Mouse (Mus musculus): Measurements from ENCODE around the gene Megf11. TPM values are rescaled to one million over a fixed set of nuclear protein-coding genes. Genes with fewer than 3 reads are reported as not detected.

Megf11 gene
- total RNA-seq (2021): 10 to 100 TPM; 14.1 to 18.5 TPM
- long read RNA-seq, experiment 1, partial matches to known transcripts: 3 of 10 reads
- long read RNA-seq, experiment 1, other reads (novel, unspliced or antisense): 6 of 10 reads
- long read RNA-seq, experiment 2, partial matches to known transcripts: 5 of 17 reads
- long read RNA-seq, experiment 2, other reads (novel, unspliced or antisense): 12 of 17 reads

DNA sequence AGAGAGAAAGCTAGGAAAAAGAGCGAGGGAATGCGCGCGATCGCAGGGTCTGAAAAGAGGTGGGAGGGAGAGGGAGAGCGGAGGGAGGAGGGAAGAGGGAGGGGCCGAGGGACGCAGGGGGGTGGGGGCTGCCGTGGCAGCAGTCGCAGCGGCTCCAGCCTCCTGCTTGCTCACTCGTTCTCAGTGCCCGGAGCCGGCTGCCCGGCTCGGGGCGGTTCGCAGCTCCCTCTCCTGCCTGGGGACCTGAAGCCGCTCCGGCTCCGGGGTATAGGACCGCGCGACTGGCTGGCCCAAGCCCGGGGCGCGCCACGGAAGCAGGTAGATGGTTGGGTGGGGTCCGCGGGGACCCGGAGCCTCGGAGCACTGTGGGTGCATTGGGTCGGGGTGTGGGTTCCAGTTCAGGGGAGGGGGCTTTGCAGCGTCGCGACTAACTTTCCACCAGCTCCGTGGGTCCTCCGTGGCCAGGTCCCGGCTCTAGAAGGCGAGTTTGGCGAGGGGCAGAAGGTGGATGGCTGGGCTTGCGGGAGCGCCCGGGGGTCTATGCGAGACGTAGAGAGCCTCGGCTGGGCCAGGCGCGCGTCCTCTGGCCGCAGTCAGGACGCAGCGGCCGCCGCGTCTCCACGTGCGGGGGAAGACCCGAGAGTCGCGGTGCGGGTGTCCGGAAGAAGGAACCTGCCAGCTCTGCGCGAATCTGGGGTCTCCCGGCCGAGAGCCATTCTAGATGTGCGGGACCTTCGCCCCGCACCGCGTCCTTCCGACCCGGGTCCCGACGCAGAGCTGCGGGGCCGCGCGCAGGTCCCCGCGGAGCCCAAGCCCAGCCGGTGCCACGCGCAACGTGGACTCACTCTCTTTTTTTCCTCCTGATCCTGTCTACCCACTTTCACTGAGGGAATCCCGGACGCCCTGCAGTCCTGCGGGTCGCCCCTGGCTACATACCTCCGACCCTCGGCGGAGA is at the start of gene Megf11:
Gene Megf11, plus strand, starts transcription at position 116 of the 955 bp plus-strand sequence.
- Histone ChIP-seq H3K27ac (peak within 1 kb of the TSS; percentile 68; the same call in 1 of the 2 replicates), H3K4me3 (peak within 1 kb of the TSS; percentile 68)
- peak in 1 of 2 experiments; percentile 33 for DNase-seq (ENCODE audit: low spot score in 2 of 2)
- no peak for TF ChIP-seq CTCF (conservative IDR thresholded peaks at IDR 0.05)

DNA sequence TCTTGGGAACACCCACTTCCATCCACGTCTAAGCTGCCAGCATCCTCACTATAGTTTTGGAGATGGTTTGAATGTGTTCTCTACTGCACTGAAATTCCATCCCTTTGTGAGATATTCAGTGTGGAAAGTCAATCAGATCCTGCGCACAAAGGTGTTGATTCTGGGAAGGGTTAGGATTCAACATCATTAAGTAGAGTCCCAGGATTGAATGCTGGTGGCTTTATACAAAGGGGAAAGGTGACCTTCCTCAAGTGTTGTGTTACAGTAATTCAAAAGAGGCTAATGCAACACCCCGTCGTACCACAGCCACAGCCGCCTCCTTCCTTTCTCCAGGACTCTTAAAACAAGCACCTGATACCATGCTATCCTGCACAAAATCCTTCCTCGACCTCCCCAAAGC is 49.6 kb upstream of the Megf11 start:
- no peak for DNase-seq (ENCODE audit: low spot score in 2 of 2)
- no peak overlapping the region for H3K4me3 ChIP-seq
- TF ChIP-seq CTCF (conservative IDR thresholded peaks at IDR 0.05): no peak
- H3K27ac ChIP-seq: no peak overlapping the region

DNA sequence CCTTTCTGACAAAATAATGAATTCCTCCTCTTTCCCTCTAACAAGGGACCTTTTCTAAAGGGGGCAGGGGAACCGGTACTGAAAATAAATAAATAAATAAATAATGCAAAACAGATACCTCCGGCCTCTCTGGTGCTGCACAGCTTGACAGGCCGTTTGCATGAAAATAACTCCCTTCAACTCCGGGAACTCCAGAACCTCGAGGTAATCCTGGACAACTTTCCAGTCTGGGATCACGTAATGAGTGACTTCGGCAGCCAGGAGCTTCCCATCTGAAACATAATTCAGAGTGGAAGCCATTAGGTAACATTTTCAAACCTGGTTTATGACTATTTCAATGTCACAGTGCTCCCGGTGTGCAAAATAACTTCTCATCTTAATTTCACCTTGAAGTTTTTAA is 46.1 kb upstream of the Megf11 start:
- DNase-seq (ENCODE audit: low spot score in 2 of 2): no peak
- TF ChIP-seq CTCF (conservative IDR thresholded peaks at IDR 0.05): peak; percentile 37
- H3K27ac ChIP-seq: peak overlapping the region; percentile 95; the same call in 1 of the 2 replicates
- peak overlapping the region; percentile 82 for H3K4me3 ChIP-seq

DNA sequence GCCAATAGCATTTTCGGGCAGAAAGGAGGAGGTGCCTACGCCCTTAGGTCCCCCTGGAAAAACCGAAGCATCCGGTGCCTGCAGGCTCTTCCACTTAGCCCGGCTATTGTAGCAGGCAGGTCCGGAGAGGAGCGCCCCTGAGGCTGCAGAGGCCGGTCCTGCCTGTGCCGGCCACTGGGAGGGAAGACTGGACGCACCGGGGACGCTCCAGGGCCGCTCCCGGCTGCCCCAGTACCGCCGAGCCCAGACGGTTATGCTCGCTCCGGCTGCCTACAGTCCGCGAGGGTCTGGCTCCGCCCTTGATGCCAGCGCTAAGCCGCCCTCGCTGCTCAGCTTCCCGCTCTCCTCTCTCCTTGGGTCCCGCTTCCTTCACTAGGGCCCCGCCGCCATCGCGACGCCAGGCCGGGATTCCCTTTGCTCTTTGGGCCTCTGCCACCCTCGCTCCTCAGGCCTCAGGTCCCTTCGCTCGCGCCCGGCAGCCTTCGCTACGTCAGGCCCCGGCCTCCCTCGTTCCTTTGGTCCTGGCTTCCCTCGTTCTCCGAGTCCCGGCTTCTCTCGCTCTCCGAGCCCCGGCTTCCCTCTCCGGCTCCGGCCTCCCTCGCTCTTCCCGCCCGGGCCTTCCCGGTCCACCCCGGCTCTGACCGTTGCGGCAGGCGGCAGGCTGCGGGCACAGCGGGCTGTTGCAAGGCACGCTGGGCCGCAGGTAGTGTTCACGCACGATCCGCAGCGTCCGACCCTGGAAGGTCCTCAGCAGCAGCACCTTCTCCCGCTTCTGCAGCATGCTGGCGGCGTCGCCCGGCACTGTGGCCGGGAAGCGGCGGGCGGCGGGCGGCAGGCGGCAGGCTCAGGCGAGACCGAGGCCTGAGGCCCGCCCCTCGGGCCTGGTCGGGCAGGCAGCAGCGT is 44.8 kb upstream of the Megf11 start:
- DNase-seq (ENCODE audit: low spot score in 2 of 2): peak; percentile 42 to 56
- Histone ChIP-seq H3K27ac (peak overlapping the region; percentile 95), H3K4me3 (peak overlapping the region; percentile 82)
- TF ChIP-seq CTCF (conservative IDR thresholded peaks at IDR 0.05): peak; percentile 30; the same call in 1 of the 2 replicates

DNA sequence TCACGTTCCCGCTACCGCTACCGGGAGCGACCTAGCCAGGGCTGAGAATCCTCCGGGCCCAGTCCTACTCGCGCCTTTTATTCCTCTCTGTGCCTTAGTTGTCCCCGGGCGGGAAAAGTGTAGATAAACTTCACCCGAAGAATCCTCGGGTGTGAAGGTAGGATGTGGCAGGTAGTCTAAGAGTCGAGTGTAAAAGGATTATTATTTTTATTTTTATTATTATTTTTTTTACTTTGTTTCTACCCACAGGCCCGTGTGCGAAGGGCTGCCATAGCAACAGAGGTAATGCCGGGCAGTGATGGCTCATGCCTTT is 44.2 kb upstream of the Megf11 start, which contains the start of gene Dis3l:
Gene Dis3l, minus strand, starts transcription at position 35 of the 313 bp plus-strand sequence.
- no peak for TF ChIP-seq CTCF (conservative IDR thresholded peaks at IDR 0.05)
- Histone ChIP-seq H3K27ac (peak within 1 kb of the TSS; percentile 95), H3K4me3 (peak within 1 kb of the TSS; percentile 82)
- peak in 1 of 2 experiments; percentile 7 for DNase-seq (ENCODE audit: low spot score in 2 of 2)

DNA sequence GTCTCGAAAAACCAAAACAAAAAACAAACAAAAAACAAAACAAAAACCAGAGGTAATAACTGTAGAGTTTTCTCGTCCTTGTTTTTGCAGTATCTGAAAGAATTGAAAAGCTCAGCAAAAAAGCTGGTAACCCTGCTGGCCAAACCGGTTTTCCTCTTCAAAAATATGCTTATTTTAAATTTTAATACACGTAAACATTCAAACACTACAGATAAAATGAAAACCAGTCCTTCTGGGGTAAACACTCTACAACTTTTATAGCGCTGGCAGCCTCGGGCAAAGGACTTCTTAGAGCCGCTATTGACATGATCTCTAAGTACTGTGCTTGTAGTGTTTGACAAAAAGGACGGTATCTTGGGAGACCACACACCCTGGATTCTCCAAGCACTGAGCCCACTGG is 43.8 kb upstream of the Megf11 start:
- Histone ChIP-seq H3K27ac (peak overlapping the region; percentile 95), H3K4me3 (peak overlapping the region; percentile 82)
- TF ChIP-seq CTCF (conservative IDR thresholded peaks at IDR 0.05): 0 out of 2 replicates have a peak, but pooled peaks have one; percentile 14
- DNase-seq (ENCODE audit: low spot score in 2 of 2): no peak

DNA sequence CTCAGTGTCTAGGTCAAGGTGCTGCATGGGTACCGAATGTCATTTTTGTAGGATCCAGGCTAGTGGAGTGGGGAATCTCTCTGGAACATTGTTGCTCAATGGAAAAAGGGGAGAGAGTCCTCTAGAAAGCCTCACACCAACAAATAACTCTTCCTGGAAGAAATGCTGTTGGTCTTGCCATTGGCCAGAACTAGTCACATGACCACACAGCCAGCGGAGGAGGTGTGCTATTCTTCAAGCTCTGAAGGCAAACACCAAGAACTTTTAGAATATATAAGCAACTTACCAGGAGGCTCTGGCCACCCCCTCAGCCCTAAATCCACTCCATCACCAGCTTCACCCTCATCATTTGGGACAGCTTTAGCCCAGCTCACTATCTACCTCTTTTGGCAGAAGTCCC is 41.8 kb upstream of the Megf11 start:
- Histone ChIP-seq H3K27ac (no peak overlapping the region), H3K4me3 (no peak overlapping the region)
- no peak for DNase-seq (ENCODE audit: low spot score in 2 of 2)
- no peak for TF ChIP-seq CTCF (conservative IDR thresholded peaks at IDR 0.05)

DNA sequence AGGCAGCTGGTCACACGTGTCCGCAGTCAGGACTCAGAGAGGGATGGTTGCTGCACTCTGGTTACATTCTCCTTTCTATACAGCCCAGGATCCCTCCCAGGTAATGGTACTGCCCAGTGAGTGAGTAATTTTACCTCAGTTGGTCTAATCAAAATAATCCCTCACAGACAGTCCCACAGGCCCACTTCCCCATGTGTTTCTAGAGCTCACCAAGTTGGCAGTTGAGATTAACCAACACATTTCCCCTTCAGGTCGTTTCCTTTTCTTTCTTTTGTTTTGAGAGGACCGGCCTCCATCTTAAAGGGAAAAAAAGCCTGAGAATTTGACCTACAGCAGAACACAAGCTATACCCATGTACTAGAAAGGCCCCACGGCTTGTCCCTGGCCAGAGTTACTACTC is 39.5 kb upstream of the Megf11 start:
- no peak for DNase-seq (ENCODE audit: low spot score in 2 of 2)
- no peak for TF ChIP-seq CTCF (conservative IDR thresholded peaks at IDR 0.05)

DNA sequence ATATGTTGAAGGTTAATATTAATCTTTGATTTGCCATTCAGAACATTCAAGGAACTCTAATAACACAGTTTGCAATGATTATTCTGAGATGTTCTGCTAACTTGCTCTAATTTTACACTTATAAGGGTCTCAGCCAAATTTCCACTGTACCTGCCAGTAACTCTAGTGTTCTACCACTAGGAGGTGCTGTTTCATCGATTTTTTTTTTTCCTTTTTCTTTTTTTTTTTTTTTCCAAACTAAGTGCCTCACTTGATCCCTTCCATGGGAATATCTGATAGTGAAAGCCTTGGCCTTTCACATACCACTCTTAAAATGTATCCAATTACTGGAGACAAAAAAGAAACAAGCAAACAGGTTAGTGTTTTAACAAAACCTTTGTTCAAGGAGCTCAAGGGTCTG is 38.0 kb upstream of the Megf11 start:
- Histone ChIP-seq H3K4me3 (no peak overlapping the region), H3K27ac (no peak overlapping the region)
- TF ChIP-seq CTCF (conservative IDR thresholded peaks at IDR 0.05): peak; percentile 92
- DNase-seq (ENCODE audit: low spot score in 2 of 2): no peak

More for the DNA sequence above, 39.5 kb upstream of the Megf11 start:
- Histone ChIP-seq H3K4me3 (no peak overlapping the region), H3K27ac (no peak overlapping the region)

DNA sequence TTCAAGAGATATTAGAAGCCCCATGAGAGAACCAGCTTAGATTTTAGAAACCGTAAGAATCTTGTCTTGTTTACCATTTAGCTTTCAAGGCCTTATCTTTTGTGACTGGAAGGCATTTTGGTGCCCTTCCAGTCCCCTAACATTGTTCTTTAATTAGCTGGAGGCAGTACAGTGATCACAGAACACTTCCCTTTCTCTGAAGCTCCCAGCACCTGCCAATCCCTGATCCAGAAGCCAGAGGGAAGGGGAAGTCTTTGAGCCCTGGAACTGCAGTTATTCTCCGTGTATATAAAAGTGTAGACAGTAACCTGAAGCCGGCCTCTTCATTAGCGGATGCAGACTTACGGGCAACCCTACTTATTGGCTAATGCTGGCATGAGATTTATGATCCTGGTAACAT is 35.9 kb upstream of the Megf11 start:
- no peak for DNase-seq (ENCODE audit: low spot score in 2 of 2)
- Histone ChIP-seq H3K4me3 (no peak overlapping the region), H3K27ac (no peak overlapping the region)
- TF ChIP-seq CTCF (conservative IDR thresholded peaks at IDR 0.05): no peak

DNA sequence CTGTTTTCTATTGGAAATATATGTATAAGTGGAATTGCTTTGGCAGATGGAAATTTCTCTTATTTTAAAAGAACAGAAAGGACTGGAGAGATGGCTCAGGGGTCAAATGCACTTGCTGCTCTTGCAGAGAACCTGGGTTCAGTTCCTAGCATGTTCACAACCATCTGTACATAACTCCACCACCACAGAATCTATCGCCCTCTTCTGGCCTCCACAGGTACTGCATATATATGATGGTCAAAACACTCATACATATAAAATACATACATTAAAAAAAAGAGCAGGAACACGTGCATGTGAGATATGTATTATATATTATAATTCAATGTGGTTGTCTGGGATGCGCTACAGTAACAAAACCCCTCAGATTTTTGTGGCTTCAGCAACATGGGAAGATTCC is 34.2 kb upstream of the Megf11 start:
- peak; percentile 65 for TF ChIP-seq CTCF (conservative IDR thresholded peaks at IDR 0.05)
- H3K4me3 ChIP-seq: no peak overlapping the region
- no peak for DNase-seq (ENCODE audit: low spot score in 2 of 2)
- no peak overlapping the region for H3K27ac ChIP-seq

DNA sequence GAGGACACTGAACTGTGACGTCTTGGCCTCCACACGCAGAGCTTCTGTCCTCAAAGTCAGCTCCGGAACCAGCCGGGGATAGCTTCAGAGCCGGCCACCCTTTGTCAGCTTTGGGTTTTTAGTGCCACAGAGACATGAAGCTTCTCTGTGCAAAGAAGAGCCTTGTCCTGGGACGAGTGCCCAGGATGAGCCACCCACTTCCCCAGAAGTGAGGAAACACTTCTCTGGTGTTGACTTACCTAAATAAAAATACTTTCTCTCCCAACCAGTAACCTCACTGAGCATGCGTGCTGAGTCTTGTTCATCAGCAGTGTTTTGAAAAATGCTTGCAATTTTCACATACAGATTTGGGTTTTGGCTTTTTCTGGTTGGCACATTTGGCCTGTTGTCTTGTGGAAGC is 29.8 kb upstream of the Megf11 start:
- Histone ChIP-seq H3K4me3 (no peak overlapping the region), H3K27ac (no peak overlapping the region)
- no peak for DNase-seq (ENCODE audit: low spot score in 2 of 2)
- no peak for TF ChIP-seq CTCF (conservative IDR thresholded peaks at IDR 0.05)
